Mouse (Mus musculus) cerebellum, adult 9-11 months (tissue): ENCODE measurements around the gene Rsph3b.

ENCODE experiments used
- DNase-seq: peaks from one replicate; pipeline ENCODE4 v3.0.0; 2022

Gene Rsph3b

GRCm38 (mm10) chr17:6862040-6862780 lies 86.3 kb downstream of the Rsph3b start:
- no peak for DNase-seq

GRCm38 (mm10) chr17:6861181-6862039 lies 87.1 kb downstream of the Rsph3b start:
- DNase-seq = peak; percentile 60

- DNase-seq = no peak
Measured at GRCm38 (mm10) chr17:6860491-6860897, 88.0 kb downstream of the Rsph3b start.

GRCm38 (mm10) chr17:6860067-6860466 lies 88.4 kb downstream of the Rsph3b start:
- no peak for DNase-seq
